Mouse (Mus musculus) embryonic facial prominence, embryonic 15.5 days (tissue): ENCODE data around the gene Hoxb3. TPM values are rescaled to one million over a fixed set of nuclear protein-coding genes. Genes with fewer than 3 reads are reported as not detected.

Experiments used
- ATAC-seq: fragments of 200-750 bp; cut with Nextera tagmentation; 2 replicates; pipeline ENCODE4 v1.8.0; 2017; ENCODE audit warnings: low read depth, moderate TSS enrichment; ENCODE audit not compliant: insufficient number of reproducible peaks, low FRiP score, low TSS enrichment
- H3K27ac ChIP-seq: fragments of 300-500 bp; sonication (generic); replicated peaks from 2 replicates; pipeline ENCODE4 v1.5.1; 2015; ENCODE audit warnings: mild to moderate bottlenecking, inconsistent platforms
- H3K27me3 ChIP-seq: fragments of 300-500 bp; sonication (generic); 2 replicates; pipeline ENCODE4 v1.6.1; 2015; ENCODE audit warnings: inconsistent platforms
- H3K36me3 ChIP-seq: fragments of 300-500 bp; sonication (generic); 2 replicates; pipeline ENCODE4 v1.6.1; 2015; ENCODE audit warnings: mild to moderate bottlenecking, inconsistent platforms
- H3K4me1 ChIP-seq: fragments of 300-500 bp; sonication (generic); 2 replicates; pipeline ENCODE4 v1.6.1; 2015; ENCODE audit warnings: inconsistent platforms
- H3K4me2 ChIP-seq: fragments of 300-500 bp; sonication (generic); replicated peaks from 2 replicates; pipeline ENCODE4 v1.6.1; 2015; ENCODE audit warnings: mild to moderate bottlenecking, inconsistent platforms
- H3K4me3 ChIP-seq: fragments of 300-500 bp; sonication (generic); replicated peaks from 2 replicates; pipeline ENCODE4 v1.5.1; 2015; ENCODE audit warnings: mild to moderate bottlenecking, inconsistent platforms
- H3K9ac ChIP-seq: fragments of 300-500 bp; sonication (generic); 2 replicates; pipeline ENCODE4 v1.6.1; 2015; ENCODE audit warnings: inconsistent platforms
- H3K9me3 ChIP-seq: fragments of 300-500 bp; sonication (generic); replicated peaks from 2 replicates; pipeline ENCODE4 v1.6.1; 2016; ENCODE audit warnings: inconsistent platforms
- WGBS: fragments of 180-500 bp; shearing (Covaris S2); methylation state at CpG from one replicate; pipeline ENCODE4 v1.1.7; 2015; 5-methylcytosine and 5-hydroxymethylcytosine counted together
- polyA plus RNA-seq: library from polyadenylated mRNA; unstranded; fragments of >200 nt; fragmentation: Nextera tagmentation; extraction: Ambion mirVana; gene quantifications from 2 replicates; pipeline ENCODE4 v1.2.1, GENCODE M21; 2015

Gene Hoxb3
- polyA plus RNA-seq = 0.07 TPM in 1 of 2 replicates, not detected in the other

DNA sequence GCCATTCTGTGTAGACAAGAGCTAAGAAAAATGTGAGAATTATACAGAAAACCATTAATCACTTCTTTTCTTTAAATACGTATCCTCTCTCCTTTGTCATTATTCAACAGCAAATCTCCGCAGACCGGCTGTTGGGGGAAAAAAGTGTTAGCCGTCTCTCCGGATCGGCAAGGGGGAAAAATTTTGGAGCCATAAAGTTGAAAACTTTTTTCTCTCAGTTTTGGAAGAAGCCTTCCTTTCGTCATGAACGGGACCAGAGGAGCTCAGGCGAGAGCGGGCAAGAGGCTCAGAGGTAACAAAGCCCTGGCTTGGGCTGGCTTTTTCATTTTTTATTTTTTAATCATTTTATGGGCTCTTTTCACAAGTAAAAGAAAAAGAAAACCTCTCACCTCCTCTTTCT lies at the start of gene Hoxb3:
Gene Hoxb3 (plus strand): TSS at position 173 of the 400 bp plus-strand sequence.
- Histone ChIP-seq H3K9ac (no peak within 1 kb of the TSS), H3K27me3 (peaks cover 99% of the 10 kb centered on the region), H3K36me3 (no peaks in the 10 kb centered on the region), H3K4me2 (no peak within 1 kb of the TSS), H3K27ac (no peak within 1 kb of the TSS), H3K4me3 (no peak within 1 kb of the TSS), H3K4me1 (peaks cover 11% of the 10 kb centered on the region), H3K9me3 (no peaks in the 10 kb centered on the region)
- no peak for ATAC-seq
- WGBS = 3% methylated on average over 10 of the region's 10 CpGs

- Histone ChIP-seq H3K9me3 (no peaks in the 10 kb centered on the region), H3K4me1 (peaks cover 20% of the 10 kb centered on the region), H3K4me3 (no peak overlapping the region), H3K4me2 (no peak overlapping the region), H3K36me3 (no peaks in the 10 kb centered on the region), H3K27me3 (peaks cover 100% of the 10 kb centered on the region), H3K27ac (no peak overlapping the region), H3K9ac (no peak overlapping the region)
- ATAC-seq = no peak
- 4% methylated on average over 10 of the region's 10 CpGs for WGBS
Measured at GRCm38 (mm10) chr11:96274428-96274827, 48.7 kb upstream of the Hoxb3 start.

DNA sequence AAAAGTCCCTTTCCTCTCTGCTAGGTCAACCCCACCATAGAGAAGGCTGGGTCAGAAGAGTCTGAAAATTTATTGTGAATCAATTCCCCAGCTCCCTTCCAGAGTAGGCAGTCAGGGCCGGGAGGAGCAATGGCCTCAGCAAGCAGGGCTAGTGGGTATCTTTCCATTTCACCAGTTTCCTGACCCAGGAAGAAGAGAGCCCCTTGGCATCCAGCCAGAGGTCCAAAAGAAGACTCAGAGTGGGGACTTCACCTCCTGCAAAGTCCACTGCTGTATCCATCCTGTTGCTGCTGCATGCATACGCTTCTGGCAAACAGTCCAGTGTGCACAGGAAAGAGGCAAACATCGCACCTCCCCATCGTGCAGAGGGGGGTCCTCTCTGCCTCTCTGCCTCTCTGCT lies 47.2 kb upstream of the Hoxb3 start:
- 7% methylated on average over 4 of the region's 4 CpGs for WGBS
- no peak overlapping the region for H3K4me3 ChIP-seq
- no peak for ATAC-seq
- no peaks in the 10 kb centered on the region for H3K36me3 ChIP-seq
- H3K27me3 ChIP-seq = peaks cover 100% of the 10 kb centered on the region
- H3K9me3 ChIP-seq = no peaks in the 10 kb centered on the region
- H3K9ac ChIP-seq = no peak overlapping the region
- peaks cover 15% of the 10 kb centered on the region for H3K4me1 ChIP-seq
- H3K27ac ChIP-seq = no peak overlapping the region
- H3K4me2 ChIP-seq = no peak overlapping the region

GRCm38 (mm10) chr11:96277151-96278044 lies 45.7 kb upstream of the Hoxb3 start:
- ATAC-seq = no peak
- no peaks in the 10 kb centered on the region for H3K36me3 ChIP-seq
- H3K9ac ChIP-seq = no peak overlapping the region
- H3K4me2 ChIP-seq = no peak overlapping the region
- WGBS = 2% methylated on average over 35 of the region's 35 CpGs
- H3K27me3 ChIP-seq = peaks cover 99% of the 10 kb centered on the region
- no peaks in the 10 kb centered on the region for H3K9me3 ChIP-seq
- no peak overlapping the region for H3K4me3 ChIP-seq
- no peak overlapping the region for H3K27ac ChIP-seq
- H3K4me1 ChIP-seq = peaks cover 1% of the 10 kb centered on the region

GRCm38 (mm10) chr11:96278324-96278723 lies 44.8 kb upstream of the Hoxb3 start:
- 10% methylated on average over 14 of the region's 14 CpGs for WGBS
- Histone ChIP-seq H3K27ac (no peak overlapping the region), H3K4me3 (no peak overlapping the region), H3K4me1 (0 out of 2 replicates have a peak, but pooled peaks cover 6% of the 10 kb centered on the region), H3K36me3 (no peaks in the 10 kb centered on the region), H3K27me3 (peaks cover 99% of the 10 kb centered on the region), H3K4me2 (no peak overlapping the region), H3K9me3 (no peaks in the 10 kb centered on the region), H3K9ac (no peak overlapping the region)
- no peak for ATAC-seq

DNA sequence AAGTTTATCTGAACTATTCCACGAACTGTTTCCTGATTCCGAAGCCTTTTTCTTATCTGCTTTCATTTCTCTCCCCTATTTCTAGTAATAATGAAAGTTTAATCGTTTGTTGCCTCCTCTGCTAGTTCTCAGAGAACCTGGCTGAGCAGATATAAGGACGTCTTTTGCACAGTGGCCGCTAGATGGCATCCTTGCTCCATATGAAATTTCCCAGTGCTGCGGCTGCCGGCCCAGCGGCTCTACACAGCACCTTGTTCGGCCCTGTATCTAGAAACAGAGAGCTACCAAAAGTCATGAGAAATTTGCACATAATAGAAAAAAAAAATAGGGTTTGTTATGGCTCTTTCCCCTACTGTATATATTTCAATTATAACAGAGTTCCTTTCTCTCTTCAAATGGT lies 44.4 kb upstream of the Hoxb3 start:
- no peak for ATAC-seq
- Histone ChIP-seq H3K9ac (no peak overlapping the region), H3K27ac (no peak overlapping the region), H3K4me2 (no peak overlapping the region), H3K4me1 (peaks cover 6% of the 10 kb centered on the region; the same call in 1 of the 2 replicates), H3K27me3 (peaks cover 99% of the 10 kb centered on the region), H3K36me3 (no peaks in the 10 kb centered on the region), H3K4me3 (no peak overlapping the region), H3K9me3 (no peaks in the 10 kb centered on the region)
- under 1% methylated on average over 9 of the region's 9 CpGs for WGBS

GRCm38 (mm10) chr11:96279421-96280233 lies 43.5 kb upstream of the Hoxb3 start:
- H3K36me3 ChIP-seq = no peaks in the 10 kb centered on the region
- no peaks in the 10 kb centered on the region for H3K9me3 ChIP-seq
- H3K9ac ChIP-seq = no peak overlapping the region
- no peak overlapping the region for H3K4me2 ChIP-seq
- no peak for ATAC-seq
- WGBS = 3% methylated on average over 31 of the region's 31 CpGs
- H3K4me1 ChIP-seq = peaks cover 14% of the 10 kb centered on the region
- H3K27me3 ChIP-seq = peaks cover 99% of the 10 kb centered on the region
- H3K27ac ChIP-seq = no peak overlapping the region
- no peak overlapping the region for H3K4me3 ChIP-seq

GRCm38 (mm10) chr11:96280399-96281378 lies 42.4 kb upstream of the Hoxb3 start:
- 7% methylated on average over 8 of the region's 8 CpGs for WGBS
- no peak overlapping the region for H3K4me3 ChIP-seq
- H3K27me3 ChIP-seq = peaks cover 99% of the 10 kb centered on the region
- H3K4me2 ChIP-seq = no peak overlapping the region
- H3K4me1 ChIP-seq = peaks cover 20% of the 10 kb centered on the region
- H3K9me3 ChIP-seq = no peaks in the 10 kb centered on the region
- no peak for ATAC-seq
- no peak overlapping the region for H3K27ac ChIP-seq
- no peaks in the 10 kb centered on the region for H3K36me3 ChIP-seq
- H3K9ac ChIP-seq = no peak overlapping the region

- H3K4me2 ChIP-seq = no peak overlapping the region
- H3K27ac ChIP-seq = no peak overlapping the region
- no peak for ATAC-seq
- H3K9me3 ChIP-seq = no peaks in the 10 kb centered on the region
- H3K4me3 ChIP-seq = no peak overlapping the region
- H3K9ac ChIP-seq = no peak overlapping the region
- H3K27me3 ChIP-seq = peaks cover 99% of the 10 kb centered on the region
- no peaks in the 10 kb centered on the region for H3K36me3 ChIP-seq
- WGBS = 6% methylated on average over 18 of the region's 18 CpGs
- peaks cover 20% of the 10 kb centered on the region for H3K4me1 ChIP-seq
Measured at GRCm38 (mm10) chr11:96281396-96281795, 41.7 kb upstream of the Hoxb3 start.

GRCm38 (mm10) chr11:96281855-96282570 lies 41.1 kb upstream of the Hoxb3 start, which contains the start of gene Hoxb8:
TSS of gene Hoxb8 (plus strand) at chr11:96281905.
- Histone ChIP-seq H3K4me1 (peaks cover 20% of the 10 kb centered on the region), H3K27ac (no peak within 1 kb of the TSS), H3K4me2 (no peak within 1 kb of the TSS), H3K4me3 (no peak within 1 kb of the TSS), H3K27me3 (peaks cover 99% of the 10 kb centered on the region), H3K9me3 (no peaks in the 10 kb centered on the region), H3K9ac (no peak within 1 kb of the TSS), H3K36me3 (no peaks in the 10 kb centered on the region)
- ATAC-seq = no peak
- WGBS = under 1% methylated on average over 27 of the region's 27 CpGs
